Mouse (Mus musculus): ENCODE measurements around the gene Hmcn2.

DNA sequence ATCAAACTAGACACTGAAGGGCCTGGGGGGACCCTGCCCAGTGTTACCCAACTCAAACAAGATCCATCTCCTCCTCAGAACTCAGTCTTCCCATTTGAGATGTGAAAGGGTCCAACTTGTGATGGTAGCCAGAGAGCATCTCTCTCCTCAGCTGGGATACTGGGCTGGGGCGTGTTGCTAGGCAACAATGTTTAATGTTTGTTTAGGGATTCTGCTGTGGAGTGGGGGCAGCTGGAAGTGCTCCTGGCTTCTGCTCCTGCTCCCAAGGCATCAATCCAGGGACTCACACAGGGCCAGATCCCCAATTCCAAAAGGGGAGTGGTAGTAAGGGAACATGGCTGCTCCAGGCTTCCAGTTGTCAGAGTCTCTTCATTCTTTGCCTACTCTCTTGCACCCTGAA, 60.2 kb downstream of the Hmcn2 start:
- no peak for TF ChIP-seq GATA1 (IDR thresholded peaks at IDR 0.05; ENCODE audit: borderline replicate concordance, low read length)
- TF ChIP-seq FLI1 (IDR thresholded peaks at IDR 0.05; ENCODE audit: low read length): no peak
